ENCODE assay signal across 16 mouse cellular contexts in genomic region chr1:64928542-64928941, GRCm38 (mm10). TPM values are rescaled to one million over a fixed set of nuclear protein-coding genes. Genes with fewer than 3 reads are reported as not detected.
DNase-seq lines count a peak whose midpoint lies in the region; ATAC-seq and TF ChIP-seq lines count a peak whose summit lies in the region.
"Had no signal": no experiment of that assay in that cellular context is flagged by ENCODE, and none has a peak within 500 bp of the region (broad histone marks: within the 10 kb centered on the region; RNA-seq: fewer than 3 reads in every experiment).

No protein-coding gene starts in this region.

- DNase-seq in layer of hippocampus, adult 9-11 months = peak; percentile 65
- no peak for DNase-seq in layer of hippocampus, postnatal 10 days (ENCODE audit: low spot score in 2 of 2)
- DNase-seq in lung, postnatal 10 days = peak; percentile 19
- no peak for DNase-seq in thymus, adult 2 months
- DNase-seq in left cerebral cortex, postnatal 14 days (ENCODE audit: low spot score in 2 of 2) = no peak
- DNase-seq: cerebellum, adult 11-12 months; embryo, embryonic 11 days; kidney, adult 11 months; midbrain, embryonic 14.5 days had no signal

- ATAC-seq in neutrophil, adult 5-6 weeks (ENCODE audit: extremely low read depth, insufficient number of reproducible peaks, low FRiP score, poor library complexity, severe bottlenecking) = peak; percentile 30; the same call in 1 of the 2 replicates
- ATAC-seq in frontal cortex, adult (ENCODE audit: low TSS enrichment) = no peak
- ATAC-seq: activated CD4-positive, CD25-positive, alpha-beta regulatory T cell, adult 4 months; forebrain, embryonic 16.5 days had no signal

- TF ChIP-seq CTCF in bone marrow, adult 2 months (IDR thresholded peaks at IDR 0.05; ENCODE audit: control insufficient read depth, insufficient read depth, low read length) = no peak
- TF ChIP-seq CTCF in thymus, adult 2 months (IDR thresholded peaks at IDR 0.05; ENCODE audit: borderline replicate concordance, control insufficient read depth, extremely low read depth, insufficient read depth, low read length, poor library complexity) = no peak

- TF ChIP-seq POLR2A in bone marrow, adult 2 months (IDR thresholded peaks at IDR 0.05; ENCODE audit: borderline replicate concordance, control insufficient read depth, low read depth, low read length) = no peak
- TF ChIP-seq POLR2A in thymus, adult 2 months (IDR thresholded peaks at IDR 0.05; ENCODE audit: control insufficient read depth, extremely low read depth, insufficient read depth, low read length, poor library complexity) = no peak

- H3K4me3 ChIP-seq in bone marrow, adult 2 months (replicated peaks; ENCODE audit: control insufficient read depth, low read depth, low read length) = no peak overlapping the region
- no peak overlapping the region for H3K4me3 ChIP-seq in thymus, adult 2 months (ENCODE audit: control insufficient read depth, insufficient read depth, low read length)

- H3K27me3 ChIP-seq in thymus, adult 2 months (ENCODE audit: control insufficient read depth, insufficient read depth, low read length) = no peaks in the 10 kb centered on the region

- H3K27ac ChIP-seq in bone marrow, adult 2 months (ENCODE audit: control insufficient read depth, insufficient read depth, low read depth, low read length, poor library complexity) = peak overlapping the region; percentile 75
- no peak overlapping the region for H3K27ac ChIP-seq in thymus, adult 2 months (ENCODE audit: control insufficient read depth, insufficient read depth, low read length)
- H3K27ac ChIP-seq: hindbrain, embryonic 14.5 days; liver, embryonic 14.5 days had no signal

- H3K36me3 ChIP-seq in thymus, adult 2 months (ENCODE audit: control insufficient read depth, insufficient read depth, low read length) = no peaks in the 10 kb centered on the region

- WGBS in bone marrow, adult 2 months = 61% methylated on average over 3 of the region's 3 CpGs
- 94% methylated on average over 3 of the region's 3 CpGs for WGBS in thymus, adult 2 months

- no peaks in the 10 kb centered on the region; the same call in 1 of the 2 replicates for H3K4me1 ChIP-seq in bone marrow, adult 2 months (ENCODE audit: control insufficient read depth, insufficient read depth, low read length)
- no peaks in the 10 kb centered on the region for H3K4me1 ChIP-seq in thymus, adult 2 months (replicated peaks; ENCODE audit: control insufficient read depth, insufficient read depth, low read length)

- intact Hi-C loops in left cerebral cortex, postnatal 14 days (cut with DNase I) = no loop called here

RNA-seq across cellular contexts. Expression of gene Plekhm3, which starts 28.1 kb away (rescaled TPM):
- total RNA-seq in layer of hippocampus, postnatal 10 days (2021) = 10 to 100 TPM; 21.7 to 26.2 TPM
- 2.3 and 4.5 TPM in 2 replicates for polyA plus RNA-seq in bone marrow, adult 2 months (2011; ENCODE audit: insufficient read depth, insufficient read length, low replicate concordance, missing spikeins)
- 60.1 and 63.2 TPM in 2 replicates for total RNA-seq in neutrophil, adult 5-6 weeks (2017)
- 4.4 and 4.8 TPM in 2 replicates for polyA plus RNA-seq in thymus, adult 2 months (2012; rRNA removed)
- total RNA-seq in left cerebral cortex, postnatal 14 days (2021) = 10 to 100 TPM; 29.5 to 30.0 TPM

Comparison
In these comparisons a context has a peak if more than half of its experiments do, and no peak if none do; other contexts are left out.
1. DNase-seq: peak in layer of hippocampus, adult 9-11 months (single experiment) and lung, postnatal 10 days (single experiment); none in layer of hippocampus, postnatal 10 days (0 of 2), thymus, adult 2 months (single experiment) and left cerebral cortex, postnatal 14 days (0 of 2).